In the genomic region with DNA sequence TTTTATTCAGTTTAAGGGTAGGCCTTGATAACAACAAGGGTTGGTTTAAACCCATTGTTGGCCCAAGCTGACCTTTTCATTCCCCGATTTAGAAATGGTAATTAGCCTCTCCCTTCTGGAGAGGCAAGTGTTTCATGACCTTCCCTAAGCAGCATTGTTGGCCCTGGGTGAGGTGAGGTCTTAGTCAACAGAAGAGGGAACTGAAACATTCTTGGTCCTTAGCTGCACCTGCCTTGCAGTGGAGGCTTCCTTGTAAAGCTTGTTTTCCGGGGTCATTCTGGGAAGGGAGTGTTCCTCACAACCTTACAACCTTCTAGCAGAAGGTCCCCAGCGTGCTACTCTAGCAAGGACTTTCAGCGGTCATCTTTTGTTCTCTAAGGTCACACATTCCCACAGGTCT, we compare ENCODE assay signal across 21 mouse cellular contexts. TPM values are rescaled to one million over a fixed set of nuclear protein-coding genes. Genes with fewer than 3 reads are reported as not detected.
DNase-seq lines count a peak whose midpoint lies in the region; ATAC-seq and TF ChIP-seq lines count a peak whose summit lies in the region.
"Had no signal": no experiment of that assay in that cellular context is flagged by ENCODE, and none has a peak within 500 bp of the region (broad histone marks: within the 10 kb centered on the region; RNA-seq: fewer than 3 reads in every experiment).

No protein-coding gene starts in this region.

- TF ChIP-seq CTCF in CH12.LX (conservative IDR thresholded peaks at IDR 0.05 in 1 of 2, IDR thresholded peaks at IDR 0.05 in 1 of 2; ENCODE audit: low read depth in 2 of 2, low read length in 2 of 2): no peak
- no peak for TF ChIP-seq CTCF in stomach, postnatal 0 days (IDR thresholded peaks at IDR 0.05; ENCODE audit: low read depth)

- no peaks in the 10 kb centered on the region for H3K36me3 ChIP-seq in CH12.LX (replicated peaks in 1 of 2; ENCODE audit: control insufficient read depth in 1 of 2, insufficient read depth in 1 of 2, low read length in 1 of 2)
- no peaks in the 10 kb centered on the region for H3K36me3 ChIP-seq in ES-E14 (ENCODE audit: control insufficient read depth, insufficient read depth, low read length, poor library complexity, severe bottlenecking)
- H3K36me3 ChIP-seq in stomach, postnatal 0 days (ENCODE audit: control insufficient read depth, insufficient read depth, low read length): no peaks in the 10 kb centered on the region
- no peaks in the 10 kb centered on the region for H3K36me3 ChIP-seq in hindbrain, embryonic 13.5 days
- H3K36me3 ChIP-seq: embryonic facial prominence, embryonic 13.5 days; forebrain, embryonic 12.5 days; heart, embryonic 10.5 days; intestine, embryonic 15.5 days had no signal

- 52% methylated on average over 4 of the region's 4 CpGs for WGBS in stomach, postnatal 0 days
- 77% methylated on average over 4 of the region's 4 CpGs for WGBS in hindbrain, embryonic 13.5 days

- H3K27ac ChIP-seq in CH12.LX (ENCODE audit: insufficient read depth, low read depth) (no peak overlapping the region), ES-E14 (ENCODE audit: insufficient read depth, low read depth, low read length, poor library complexity, severe bottlenecking) (peak overlapping the region; percentile 88; the same call in 1 of the 2 replicates)
- no peak overlapping the region for H3K27ac ChIP-seq in stomach, postnatal 0 days (replicated peaks)
- no peak overlapping the region for H3K27ac ChIP-seq in hindbrain, embryonic 13.5 days
- H3K27ac ChIP-seq: embryonic facial prominence, embryonic 13.5 days; forebrain, embryonic 12.5 days; heart, embryonic 10.5 days; hindbrain, embryonic 14.5 days; intestine, embryonic 15.5 days had no signal

- peak; percentile 19 for DNase-seq in A20 (ENCODE audit: low read depth, low spot score)
- DNase-seq in CH12.LX (ENCODE audit: extremely low read depth): peak; percentile 7
- DNase-seq in ES-E14 (ENCODE audit: low read depth, low spot score): peak; percentile 75
- peak; percentile 27 for DNase-seq in stomach, postnatal 0 days (ENCODE audit: low spot score)
- no peak for DNase-seq in cerebellum, adult 11 months
- DNase-seq: adrenal gland, postnatal 10 days; B cell, adult 2 months; cerebellum, adult 11-12 months; cerebellum, adult 9-10 months; cerebellum, postnatal 25 days; gastrocnemius, postnatal 10 days; heart, adult 18-20 months; heart, postnatal 10 days had no signal

- no peak for TF ChIP-seq RAD21 in CH12.LX (IDR thresholded peaks at IDR 0.05; ENCODE audit: low read depth, low read length)

- no peaks in the 10 kb centered on the region for H3K79me2 ChIP-seq in CH12.LX (replicated peaks; ENCODE audit: control insufficient read depth, extremely low read depth, insufficient read depth, poor library complexity, severe bottlenecking)

- H3K27me3 ChIP-seq in CH12.LX (replicated peaks): peaks cover 6% of the 10 kb centered on the region
- no peaks in the 10 kb centered on the region for H3K27me3 ChIP-seq in stomach, postnatal 0 days (ENCODE audit: control insufficient read depth, insufficient read depth, low read length)
- no peaks in the 10 kb centered on the region for H3K27me3 ChIP-seq in hindbrain, embryonic 13.5 days
- H3K27me3 ChIP-seq: embryonic facial prominence, embryonic 13.5 days; intestine, embryonic 15.5 days had no signal

- TF ChIP-seq EP300 in CH12.LX (IDR thresholded peaks at IDR 0.05; ENCODE audit: low read length): peak; percentile 45
- TF ChIP-seq EP300 in stomach, postnatal 0 days (optimal IDR thresholded peaks at IDR 0.05): no peak

- in situ Hi-C loops in CH12.LX (cut with MboI; ENCODE audit: low pct_ligation_motif_present, low pct_unique_long_range_greater_than_20kb, low sequenced_read_pairs): no loop called here
- in situ Hi-C loops in ES-E14 (cut with MboI; ENCODE audit: low sequenced_read_pairs in 2 of 2, unreplicated experiment in 2 of 2): no loop called here

- H3K4me1 ChIP-seq in CH12.LX (ENCODE audit: control insufficient read depth in 1 of 2, insufficient read depth in 2 of 2) (peaks cover 5 to 11% of the 10 kb centered on the region in 2 experiments; a peak in 2 of 4 replicates), ES-E14 (ENCODE audit: control insufficient read depth in 2 of 2, insufficient read depth in 2 of 2, low read length in 2 of 2, poor library complexity in 1 of 2) (peaks cover 2 to 9% of the 10 kb centered on the region in 2 experiments; a peak in 2 of 4 replicates)
- H3K4me1 ChIP-seq in stomach, postnatal 0 days (replicated peaks; ENCODE audit: control insufficient read depth, insufficient read depth): no peaks in the 10 kb centered on the region
- H3K4me1 ChIP-seq in hindbrain, embryonic 13.5 days (replicated peaks): peaks cover 1% of the 10 kb centered on the region
- H3K4me1 ChIP-seq: intestine, embryonic 15.5 days had no signal

- no peak for ATAC-seq in stomach, postnatal 0 days (ENCODE audit: low FRiP score, low TSS enrichment)
- no peak for ATAC-seq in hindbrain, embryonic 13.5 days (ENCODE audit: low FRiP score)
- ATAC-seq: CD4-positive, CD25-positive, alpha-beta regulatory T cell, adult 4 months; forebrain, embryonic 16.5 days; intestine, embryonic 15.5 days had no signal

- dilution Hi-C loops in CH12.LX (cut with MboI; ENCODE audit: extremely low pct_ligation_motif_present, extremely low pct_unique_long_range_greater_than_20kb, low sequenced_read_pairs): no loop called here

- H3K9me3 ChIP-seq in CH12.LX (replicated peaks; ENCODE audit: low read length): peaks cover 5% of the 10 kb centered on the region
- no peaks in the 10 kb centered on the region for H3K9me3 ChIP-seq in ES-E14 (ENCODE audit: control insufficient read depth, insufficient read depth, low read depth, low read length)
- H3K9me3 ChIP-seq in stomach, postnatal 0 days (ENCODE audit: control insufficient read depth, low read length): no peaks in the 10 kb centered on the region
- no peaks in the 10 kb centered on the region for H3K9me3 ChIP-seq in hindbrain, embryonic 13.5 days
- H3K9me3 ChIP-seq: embryonic facial prominence, embryonic 13.5 days; forebrain, embryonic 12.5 days; heart, embryonic 10.5 days; intestine, embryonic 15.5 days had no signal

- H3K9ac ChIP-seq in CH12.LX (ENCODE audit: insufficient read depth, low read depth): no peak overlapping the region
- no peak overlapping the region for H3K9ac ChIP-seq in ES-E14 (ENCODE audit: insufficient read depth, low read depth, low read length, poor library complexity, severe bottlenecking)
- no peak overlapping the region for H3K9ac ChIP-seq in stomach, postnatal 0 days (ENCODE audit: low read length)
- H3K9ac ChIP-seq in hindbrain, embryonic 13.5 days: no peak overlapping the region
- H3K9ac ChIP-seq: embryonic facial prominence, embryonic 13.5 days; forebrain, embryonic 12.5 days; hindbrain, embryonic 14.5 days; intestine, embryonic 15.5 days had no signal

- H3K4me2 ChIP-seq in CH12.LX (ENCODE audit: insufficient read depth, low read depth, poor library complexity, severe bottlenecking): no peak overlapping the region
- no peak overlapping the region for H3K4me2 ChIP-seq in stomach, postnatal 0 days (replicated peaks; ENCODE audit: low read depth)
- H3K4me2 ChIP-seq in hindbrain, embryonic 13.5 days: no peak overlapping the region
- H3K4me2 ChIP-seq: embryonic facial prominence, embryonic 13.5 days; forebrain, embryonic 12.5 days; hindbrain, embryonic 14.5 days; intestine, embryonic 15.5 days had no signal

- H3K4me3 ChIP-seq in CH12.LX (replicated peaks in 1 of 3; ENCODE audit: low read depth in 2 of 3, low read length in 2 of 3, poor library complexity in 1 of 3) (no peak overlapping the region), ES-E14 (ENCODE audit: insufficient read depth in 1 of 2, low read depth in 1 of 2, low read length in 2 of 2, poor library complexity in 1 of 2, severe bottlenecking in 1 of 2) (no peak overlapping the region)
- H3K4me3 ChIP-seq in stomach, postnatal 0 days (ENCODE audit: low read depth, low read length): no peak overlapping the region
- H3K4me3 ChIP-seq in hindbrain, embryonic 13.5 days: no peak overlapping the region
- H3K4me3 ChIP-seq: embryonic facial prominence, embryonic 13.5 days; forebrain, embryonic 12.5 days; heart, embryonic 10.5 days; intestine, embryonic 15.5 days had no signal

- TF ChIP-seq POLR2A in CH12.LX (IDR thresholded peaks at IDR 0.05; ENCODE audit: low read depth, low read length): no peak

TF ChIP-seq in CH12.LX, 34 proteins besides CTCF, POLR2A, EP300 and RAD21:
- TF ChIP-seq NELFE (IDR thresholded peaks at IDR 0.05; ENCODE audit: low read depth, low read length) (no peak), IRF4 (IDR thresholded peaks at IDR 0.05; ENCODE audit: low read depth, low read length) (peak; percentile 53; the same call in 1 of the 2 replicates)
TF ChIP-seq in CH12.LX: peak in this region for 1.

TF ChIP-seq in ES-E14, 5 proteins besides CTCF, POLR2A, EP300 and RAD21:
- TF ChIP-seq ZNF384 (IDR thresholded peaks at IDR 0.05; ENCODE audit: low read depth, low read length) (no peak), ZC3H11A (IDR thresholded peaks at IDR 0.05; ENCODE audit: borderline replicate concordance, low read depth, low read length) (no peak)

RNA-seq across cellular contexts. Expression of a gene that starts 2.3 kb away (rescaled TPM):
- 3.6 and 4.7 TPM in 2 replicates for total RNA-seq in CH12.LX (2012; rRNA removed)
- 2.8 and 3.2 TPM in 2 replicates for total RNA-seq in CH12.LX (2014; rRNA removed)
- 8.4 and 9.4 TPM in 2 replicates for polyA plus RNA-seq in CH12.LX (2012; ENCODE audit: insufficient read length, low read depth)
- total RNA-seq in ES-E14 (2012; rRNA removed): 19.8 and 22.5 TPM in 2 replicates
- polyA plus RNA-seq in stomach, postnatal 0 days (2015; fragmentation: Nextera tagmentation; extraction: Ambion mirVana): 6.9 and 7.8 TPM in 2 replicates
- 17.5 and 19.3 TPM in 2 replicates for polyA plus RNA-seq in hindbrain, embryonic 13.5 days (2015; fragmentation: Nextera tagmentation; extraction: Ambion mirVana)
